Mouse (Mus musculus) c-Kit-positive CD71-negative TER-119-negative erythroid progenitor cells, embryonic 14.5 days (primary cell): ENCODE results near the gene Dnase2a.

ENCODE experiments used
- DNase-seq: peaks from one replicate; pipeline ENCODE4 v3.0.0-alpha.2; 2013; ENCODE audit warnings: low read depth

Dnase2a gene

DNA sequence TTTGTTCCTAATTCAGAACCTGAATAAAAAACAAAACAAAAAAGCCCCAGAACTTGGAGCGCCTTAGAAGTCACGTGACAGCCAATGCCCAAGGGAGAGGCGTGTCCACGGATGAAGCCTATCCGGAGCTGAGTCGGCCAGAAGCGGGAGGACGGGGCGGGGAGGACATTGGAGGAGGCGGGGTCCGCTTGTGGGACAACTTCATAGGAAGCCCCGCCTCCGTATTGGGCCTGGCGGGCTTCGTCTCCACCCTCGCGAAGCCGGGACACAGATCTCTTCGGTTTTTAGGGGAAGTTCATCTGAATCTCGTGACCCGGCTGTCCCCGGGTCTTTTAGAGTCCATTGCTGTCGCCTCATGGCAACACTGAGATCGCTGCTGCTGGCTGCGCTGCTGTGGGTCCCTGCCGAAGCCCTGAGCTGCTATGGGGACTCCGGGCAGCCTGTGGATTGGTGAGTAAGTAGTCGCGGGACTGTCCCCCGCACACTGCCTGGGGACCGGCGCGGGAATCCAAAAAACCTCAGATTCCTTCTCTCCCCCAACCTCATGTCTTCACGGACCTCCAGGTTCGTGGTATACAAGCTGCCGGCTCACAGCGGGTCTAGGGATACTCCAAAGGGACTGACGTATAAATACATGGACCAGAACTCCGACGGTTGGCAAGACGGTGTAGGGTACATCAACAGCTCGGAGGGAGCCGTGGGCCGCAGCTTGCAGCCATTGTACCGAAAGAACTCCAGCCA is at the start of gene Dnase2a:
Gene Dnase2a (plus strand): TSS at position 140 of the 741 bp plus-strand sequence.
- peak; percentile 95 for DNase-seq

DNA sequence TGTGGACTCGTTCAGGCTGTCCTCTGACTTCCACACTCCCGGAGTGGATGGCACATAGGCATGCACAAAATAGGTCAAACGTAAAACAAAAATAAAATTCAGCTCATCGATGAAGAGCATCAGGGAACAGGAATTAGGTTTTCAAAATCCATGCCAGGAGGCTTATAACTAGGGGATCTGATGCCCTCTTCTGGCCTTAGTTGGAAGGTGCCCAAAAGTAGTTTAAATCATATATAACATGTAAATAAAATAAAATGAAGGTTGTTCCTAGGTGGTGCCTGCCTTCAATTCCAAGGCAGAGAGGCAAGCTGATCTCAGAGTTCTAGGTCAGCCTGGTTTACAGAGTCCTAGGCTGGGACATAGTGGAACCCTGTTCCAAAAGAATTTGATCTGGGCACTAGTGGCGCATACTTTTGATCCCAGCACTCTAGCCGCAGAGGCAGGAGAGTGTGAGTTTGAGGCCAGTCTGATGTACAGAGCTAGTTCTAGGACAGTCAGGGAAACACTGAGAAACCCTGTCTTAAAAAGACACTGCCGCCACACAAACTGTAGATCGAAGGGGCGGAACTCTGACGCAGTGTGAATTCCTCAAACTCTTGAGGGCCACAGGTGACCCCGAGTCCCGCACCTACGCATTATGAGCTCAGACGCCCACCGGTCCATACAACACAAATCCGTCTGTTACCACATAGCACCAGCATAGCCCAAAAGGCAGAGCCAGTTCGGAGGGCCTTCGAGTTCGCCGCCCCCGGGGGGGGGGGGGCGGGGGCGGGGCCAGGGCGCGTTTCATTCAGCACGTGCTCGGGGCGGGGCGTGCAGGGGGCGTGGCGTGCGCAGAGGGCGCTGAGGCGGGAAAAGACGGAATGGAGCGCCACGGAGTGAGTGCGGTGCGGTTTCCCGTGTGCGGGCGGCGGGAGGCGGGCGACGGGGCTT is 36.7 kb upstream of the Dnase2a start, which contains the start of gene Syce2:
Gene Syce2 (plus strand): TSS at position 736 of the 933 bp plus-strand sequence.
- peak; percentile 70 for DNase-seq

DNA sequence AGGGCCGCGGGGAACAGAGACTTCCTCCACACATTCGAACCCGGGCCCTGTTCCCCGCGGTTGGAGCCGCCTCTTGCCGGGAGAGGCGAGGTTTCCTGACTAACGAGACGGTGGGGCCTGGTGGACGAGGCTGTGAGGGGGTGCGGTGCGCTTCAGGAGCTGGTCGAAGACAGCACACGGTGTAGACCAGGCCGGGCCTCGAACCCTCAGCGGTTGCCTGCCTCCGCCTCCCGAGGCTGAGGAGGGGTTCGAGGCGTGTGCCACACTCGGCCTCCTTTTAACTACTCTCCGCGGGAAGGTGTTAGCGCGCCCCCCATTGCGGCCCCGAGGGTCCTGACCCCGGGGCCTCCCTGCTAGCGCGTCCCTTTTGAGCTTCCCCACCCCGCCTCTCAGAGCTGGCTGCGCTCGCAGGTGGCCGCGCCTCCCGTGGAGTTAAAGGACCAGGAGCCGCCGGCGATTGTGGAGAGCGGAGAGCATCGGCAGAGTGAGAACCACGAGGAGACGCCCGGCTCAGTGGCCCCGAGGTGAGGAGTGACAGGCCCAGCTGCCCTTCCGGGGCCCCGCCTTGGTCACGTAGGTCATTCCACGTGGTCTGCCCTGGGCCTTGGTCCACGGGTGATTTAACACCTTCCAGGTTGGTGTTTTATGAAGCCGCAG is 35.9 kb upstream of the Dnase2a start:
- no peak for DNase-seq

DNA sequence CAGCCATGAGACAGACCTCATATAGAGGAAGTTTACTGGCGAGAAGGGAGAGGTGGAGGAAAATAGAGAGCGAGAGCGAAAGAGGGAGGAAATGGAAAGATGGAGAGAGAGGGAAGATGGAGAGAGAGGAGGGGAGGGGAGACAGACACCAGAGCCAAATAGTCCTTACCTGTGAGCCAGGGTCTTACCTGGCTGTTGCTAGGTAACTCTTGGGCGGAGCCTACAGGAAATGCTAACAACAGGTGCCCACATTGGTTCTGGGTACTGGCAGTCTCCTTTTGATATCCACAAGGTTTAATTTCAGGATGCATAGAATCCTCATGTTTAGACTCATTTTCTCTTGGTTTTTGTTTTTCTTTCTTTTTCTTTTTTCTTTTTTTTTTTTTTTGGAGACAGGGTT is 35.3 kb upstream of the Dnase2a start:
- DNase-seq, result no peak

DNA sequence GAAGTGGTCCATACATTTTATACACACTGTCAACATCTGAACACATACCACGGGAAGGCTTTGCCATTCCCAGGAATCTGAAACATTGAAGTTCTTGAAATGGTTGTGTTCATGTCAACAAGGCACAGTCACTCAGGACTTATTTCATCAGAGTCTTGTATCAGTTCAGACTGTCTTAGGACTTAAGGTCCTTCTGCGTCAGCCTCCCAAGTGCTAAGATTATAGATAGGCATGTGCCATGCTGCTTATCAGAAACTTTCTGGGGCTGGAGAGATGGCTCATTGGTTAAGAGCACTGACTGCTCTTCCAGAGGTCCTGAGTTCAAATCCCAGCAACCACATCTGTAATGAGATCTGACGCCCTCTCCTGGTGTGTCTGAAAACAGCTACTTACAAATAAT is 34.0 kb upstream of the Dnase2a start:
- DNase-seq, result no peak

DNA sequence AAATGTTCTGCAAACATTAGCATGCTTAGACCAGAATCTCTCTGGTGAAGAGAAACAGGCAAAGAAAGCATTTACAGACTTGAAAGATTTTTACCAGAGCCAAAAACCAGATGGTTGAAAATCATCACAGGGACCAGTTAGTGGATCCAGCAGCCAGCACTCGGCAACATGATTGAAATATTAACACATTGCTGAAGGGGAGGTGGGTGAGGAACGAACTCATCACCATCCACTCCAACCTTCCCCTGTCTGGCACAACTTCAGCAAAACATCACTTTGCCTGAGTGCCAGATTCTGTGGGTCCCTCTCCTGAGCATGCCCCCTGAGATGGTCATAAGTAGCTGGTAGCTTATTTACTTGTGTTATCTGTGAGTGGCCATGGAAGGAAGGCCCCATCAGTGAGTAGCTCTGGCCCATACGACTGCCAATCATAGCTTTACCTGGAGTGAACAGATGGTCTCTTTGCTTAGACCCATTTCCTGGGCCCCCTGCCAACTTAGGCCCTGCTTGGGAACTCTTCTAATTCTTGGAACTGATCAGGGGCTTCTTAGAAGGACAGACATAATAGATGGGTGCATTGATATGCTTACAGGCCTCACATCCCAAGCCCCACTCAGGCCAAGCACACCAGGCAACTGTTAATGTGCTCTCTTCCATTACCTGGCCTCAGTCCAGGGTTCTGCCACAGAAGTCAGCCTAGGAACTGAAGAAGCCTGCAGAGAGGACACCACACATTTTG is 30.9 kb upstream of the Dnase2a start:
- no peak for DNase-seq

DNA sequence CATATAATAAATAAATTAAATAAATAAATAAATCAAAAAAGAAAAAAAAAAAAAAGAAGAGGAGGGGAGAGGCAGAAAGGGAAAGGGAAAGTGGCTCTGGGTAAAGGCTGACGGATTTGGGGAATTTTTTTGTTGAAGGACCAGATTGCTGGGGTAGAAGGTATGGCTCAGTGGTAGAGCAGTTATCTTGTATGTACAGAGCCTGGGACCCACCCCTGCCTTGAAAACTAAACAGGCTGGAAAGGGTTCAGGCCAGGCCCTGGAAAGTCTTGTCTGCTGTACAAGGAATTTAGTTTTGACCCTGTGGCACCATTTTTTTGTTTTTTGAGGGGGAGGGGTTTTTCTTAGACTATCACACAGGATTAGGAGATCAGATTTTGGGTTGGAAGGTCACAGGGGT is 29.4 kb upstream of the Dnase2a start:
- DNase-seq, result no peak

DNA sequence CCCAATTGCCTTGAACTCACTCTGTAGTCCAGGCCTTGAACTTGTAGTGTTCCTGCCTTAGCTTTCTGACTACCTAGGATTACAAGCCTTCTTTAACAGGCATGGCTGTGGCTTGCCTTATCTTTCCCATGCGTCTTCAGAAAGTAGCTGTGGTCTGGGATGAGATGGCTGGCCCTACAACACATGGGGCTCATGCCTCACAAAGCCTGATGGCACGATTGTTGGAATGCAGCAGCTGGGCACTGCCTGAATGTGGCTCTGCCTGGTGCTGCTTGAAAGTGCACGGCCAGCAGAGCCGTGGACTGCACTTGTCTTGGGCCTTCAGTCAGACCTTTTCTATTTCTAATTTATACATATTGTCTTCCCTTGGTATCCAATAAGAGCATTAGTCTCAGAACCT is 23.6 kb upstream of the Dnase2a start:
- DNase-seq, result no peak

DNA sequence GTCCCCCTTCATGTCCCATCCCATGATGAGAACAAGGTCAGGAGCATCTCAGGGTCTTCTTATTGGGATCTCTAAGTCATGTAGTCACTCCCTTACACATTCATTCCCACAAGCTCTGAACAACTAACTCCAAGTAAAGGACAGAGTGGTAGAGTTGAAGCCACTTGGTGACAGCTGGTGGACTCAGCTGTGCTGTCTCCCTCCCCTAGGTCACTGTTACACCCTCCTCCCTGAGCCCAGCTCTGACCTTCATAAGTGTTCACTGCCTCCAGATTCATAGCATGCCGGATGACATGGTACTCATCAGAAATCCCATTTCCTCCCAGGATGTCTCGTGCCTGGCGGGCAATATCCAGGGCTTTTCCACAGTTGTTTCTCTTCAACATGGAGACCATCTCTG is 20.1 kb upstream of the Dnase2a start:
- no peak for DNase-seq

DNA sequence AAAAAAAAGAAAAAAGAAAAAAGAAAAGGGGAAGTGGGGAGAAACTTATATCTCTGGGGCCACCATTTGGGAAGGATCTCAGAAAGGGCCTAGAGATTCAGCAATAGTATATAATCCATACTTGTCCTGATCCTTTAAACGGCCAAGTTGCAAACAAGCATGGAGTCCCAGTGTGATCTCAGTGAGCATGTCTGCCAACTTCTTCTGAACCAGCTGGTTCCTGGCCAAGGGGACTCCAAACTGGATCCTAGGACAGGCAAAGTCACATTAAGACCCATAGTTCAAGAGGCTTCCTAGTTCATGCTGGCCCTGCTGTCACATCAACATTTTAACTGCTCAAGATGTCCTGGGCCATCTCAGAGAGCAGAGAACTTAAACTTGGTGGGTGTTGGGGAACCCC is 19.2 kb upstream of the Dnase2a start:
- DNase-seq, result no peak

DNA sequence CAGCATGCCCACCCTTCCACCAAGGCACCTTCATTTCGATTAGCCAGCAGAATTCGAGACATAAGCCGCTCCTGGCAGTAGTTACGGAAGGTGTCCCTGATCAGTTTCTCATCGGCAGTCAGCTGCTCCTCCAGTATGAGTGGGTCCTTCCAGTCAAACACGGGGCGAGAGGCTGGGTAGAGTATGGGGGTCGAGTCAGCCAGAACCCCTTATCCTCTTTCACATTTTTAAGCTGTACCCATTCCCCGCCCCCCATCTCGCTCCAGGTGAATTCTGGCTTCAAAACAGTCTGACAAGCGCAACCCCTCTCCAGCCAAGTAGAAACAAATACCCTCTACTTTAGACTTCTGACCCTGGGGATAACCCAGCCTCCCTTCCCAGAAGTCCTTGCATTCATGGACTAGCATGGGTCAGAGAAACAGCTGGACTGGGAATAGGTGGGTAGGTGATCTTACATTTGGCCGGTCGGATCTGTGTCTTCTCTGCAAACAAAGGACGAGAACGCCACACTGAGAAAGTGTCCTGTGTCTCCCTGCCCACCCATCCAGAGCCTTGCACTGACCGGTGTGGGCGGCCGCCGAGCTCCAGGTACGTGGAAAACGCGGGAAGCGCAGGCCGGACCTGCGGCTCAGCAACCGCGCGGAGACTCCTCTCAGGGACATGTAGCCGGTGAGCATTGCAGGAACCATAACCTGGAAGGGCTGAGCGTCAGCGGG is 15.2 kb upstream of the Dnase2a start:
- DNase-seq, result no peak

DNA sequence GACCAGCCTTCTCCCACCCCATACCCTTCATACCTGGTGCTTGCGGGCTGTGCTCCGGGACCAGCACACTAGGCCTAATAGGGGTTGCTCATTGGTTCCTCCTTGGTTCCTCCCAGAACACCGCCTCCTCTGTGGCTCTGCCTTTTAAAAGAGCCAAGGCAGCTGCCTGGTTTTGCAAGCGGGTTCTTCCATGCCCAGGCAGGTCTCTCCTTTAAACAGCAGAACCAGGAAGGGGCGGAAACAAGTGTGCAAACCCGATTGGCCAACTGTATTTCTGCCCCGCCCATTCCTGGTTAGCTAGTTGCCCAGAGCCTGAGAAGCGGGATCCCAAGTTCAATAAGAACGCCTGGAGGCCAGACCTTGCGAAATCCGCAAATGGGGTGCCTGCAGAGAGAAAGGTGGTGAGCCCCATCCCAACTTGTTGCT is 14.6 kb upstream of the Dnase2a start, which contains the start of gene Gcdh:
Gene Gcdh (minus strand): TSS at position 213 of the 426 bp plus-strand sequence.
- peak; percentile 92 for DNase-seq

DNA sequence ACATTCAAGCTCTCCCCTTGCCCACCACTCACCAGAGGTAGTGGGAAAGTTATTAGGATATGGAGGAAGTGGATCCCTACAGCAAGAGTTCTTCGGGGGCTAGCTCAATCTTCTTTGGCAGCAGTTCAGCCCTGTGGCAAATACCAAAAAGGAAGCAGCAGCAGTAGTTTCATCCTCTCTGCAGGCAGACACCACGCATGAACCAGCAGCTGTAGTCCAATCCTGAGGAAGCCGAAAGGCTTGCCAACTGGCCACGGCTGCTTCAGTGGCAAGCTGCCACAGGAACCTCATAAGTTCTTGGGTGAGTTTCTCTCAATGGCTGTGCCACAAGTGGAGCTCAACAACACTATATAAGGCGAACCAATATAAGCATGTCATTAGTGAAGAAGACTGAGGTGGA is 12.4 kb upstream of the Dnase2a start:
- DNase-seq, result no peak

DNA sequence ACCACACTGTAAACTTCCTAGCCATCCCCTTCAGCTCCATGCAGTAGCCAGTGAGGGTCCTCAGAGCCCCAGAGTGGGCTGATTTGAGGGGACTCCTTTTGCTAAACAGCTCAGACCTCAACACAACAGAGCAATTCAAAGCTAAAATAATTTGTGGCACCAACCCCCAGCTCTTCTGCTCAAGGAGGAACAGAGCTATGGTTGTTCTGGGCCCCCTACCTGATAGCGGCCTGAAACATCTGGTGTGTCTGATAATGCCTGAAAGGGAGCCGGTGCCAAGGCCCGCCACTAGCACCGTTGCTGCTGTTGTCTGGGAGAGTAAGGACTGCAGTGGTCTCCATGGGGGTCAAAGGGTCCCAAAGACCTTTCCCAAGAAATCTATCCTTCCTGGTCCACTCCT is 7.3 kb upstream of the Dnase2a start:
- peak; percentile 33 for DNase-seq

DNA sequence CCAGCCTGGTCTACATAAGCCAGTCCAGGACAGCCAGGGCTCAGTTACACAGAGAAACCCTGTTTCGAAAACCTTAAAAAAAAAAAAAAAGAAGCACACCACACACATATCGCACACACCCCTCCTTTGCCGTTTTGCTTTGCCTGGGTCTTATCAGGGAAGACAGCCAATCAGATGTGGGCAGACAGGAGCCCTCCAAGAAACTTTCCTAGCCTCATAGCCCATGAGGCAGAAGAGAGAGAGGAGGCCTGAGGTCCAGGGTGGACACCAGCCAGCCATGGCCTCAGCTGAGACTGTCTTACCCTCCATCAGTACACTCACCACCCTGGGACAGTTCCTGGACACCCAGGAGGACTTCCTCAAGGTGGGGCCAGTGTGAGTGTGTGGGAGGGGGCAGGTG is 6.6 kb upstream of the Dnase2a start, which contains the start of gene Klf1:
Gene Klf1 (plus strand): TSS at position 177 of the 400 bp plus-strand sequence.
- DNase-seq, result no peak

DNA sequence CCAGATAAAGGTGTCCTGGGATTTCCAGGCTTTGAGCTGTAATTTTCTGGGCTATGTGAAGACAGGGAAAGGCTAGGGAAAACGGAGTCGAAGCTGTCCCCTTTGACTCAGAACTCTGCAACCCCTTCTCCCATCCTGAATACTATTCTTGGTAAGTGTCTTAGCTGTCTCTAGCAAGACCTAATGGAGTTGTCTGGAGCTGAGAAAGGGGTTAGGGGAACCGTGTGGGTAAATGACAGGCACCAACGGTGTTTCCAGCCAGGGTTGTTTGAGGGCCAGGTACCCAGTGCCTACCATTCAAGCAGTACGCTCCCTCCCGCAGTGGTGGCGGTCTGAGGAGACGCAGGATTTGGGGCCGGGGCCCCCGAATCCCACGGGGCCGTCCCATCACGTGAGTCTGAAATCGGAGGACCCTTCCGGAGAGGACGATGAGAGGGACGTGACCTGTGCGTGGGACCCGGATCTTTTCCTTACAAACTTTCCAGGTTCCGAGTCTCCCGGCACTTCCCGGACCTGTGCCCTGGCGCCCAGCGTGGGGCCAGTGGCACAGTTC is 5.9 kb upstream of the Dnase2a start:
- no peak for DNase-seq

DNA sequence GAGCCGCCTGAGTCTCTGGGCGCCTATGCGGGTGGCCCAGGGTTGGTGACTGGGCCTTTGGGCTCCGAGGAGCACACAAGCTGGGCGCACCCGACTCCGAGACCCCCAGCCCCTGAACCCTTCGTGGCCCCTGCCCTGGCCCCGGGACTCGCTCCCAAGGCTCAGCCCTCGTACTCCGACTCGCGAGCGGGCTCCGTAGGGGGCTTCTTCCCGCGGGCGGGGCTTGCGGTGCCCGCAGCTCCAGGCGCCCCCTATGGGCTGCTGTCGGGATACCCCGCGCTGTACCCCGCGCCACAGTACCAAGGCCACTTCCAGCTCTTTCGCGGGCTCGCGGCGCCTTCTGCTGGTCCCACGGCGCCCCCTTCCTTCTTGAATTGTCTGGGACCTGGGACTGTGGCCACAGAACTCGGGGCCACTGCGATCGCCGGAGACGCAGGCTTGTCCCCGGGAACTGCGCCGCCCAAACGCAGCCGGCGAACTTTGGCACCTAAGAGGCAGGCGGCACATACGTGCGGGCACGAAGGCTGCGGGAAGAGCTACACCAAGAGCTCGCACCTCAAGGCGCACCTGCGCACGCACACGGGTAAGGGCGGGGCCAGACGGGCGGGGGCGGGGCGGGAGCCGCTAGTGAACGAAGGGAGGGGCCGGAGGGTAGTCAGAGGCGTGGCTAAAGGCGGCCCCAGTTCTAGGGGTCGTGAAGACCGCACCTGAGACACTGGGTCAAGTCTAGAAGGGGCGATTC is 5.3 kb upstream of the Dnase2a start:
- DNase-seq, result peak; percentile 78

DNA sequence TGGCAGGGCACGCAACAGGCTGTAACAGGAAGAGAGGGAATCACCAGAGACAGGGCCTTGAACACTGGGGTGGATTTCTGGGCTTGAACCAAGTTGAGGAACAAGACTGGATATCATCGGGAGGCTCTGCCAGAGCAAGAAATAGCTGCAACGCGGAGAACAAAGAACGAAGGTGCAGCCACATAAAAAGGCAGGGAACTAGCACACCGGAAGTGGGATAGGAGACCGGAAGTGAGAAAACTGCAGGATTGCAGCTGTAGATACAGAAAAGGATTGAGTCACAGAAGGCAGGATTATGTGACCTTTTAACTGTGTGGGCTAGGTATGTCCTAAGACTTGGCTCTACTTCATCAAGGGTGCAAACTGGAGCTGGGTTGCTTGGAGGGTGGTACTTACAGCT is 4.0 kb upstream of the Dnase2a start:
- no peak for DNase-seq

DNA sequence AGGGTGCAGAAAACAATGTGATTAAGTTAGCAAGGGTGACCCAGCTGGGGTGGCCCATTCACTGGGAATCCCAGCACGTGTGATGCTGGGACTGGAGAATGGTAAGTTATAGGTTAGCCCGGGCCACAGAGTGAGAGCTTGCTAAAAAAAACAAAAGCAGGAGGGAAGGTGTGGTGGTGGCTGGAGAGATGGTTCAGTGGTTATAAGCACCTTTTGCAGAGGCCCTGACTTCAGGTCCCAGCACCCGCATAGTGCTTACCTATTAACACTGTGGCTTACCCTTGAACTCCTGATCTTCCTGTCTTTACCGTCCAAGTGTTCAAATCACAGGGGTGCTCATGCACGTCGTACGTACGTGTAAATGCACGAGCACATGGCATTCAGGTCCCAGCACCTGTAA is 1.3 kb upstream of the Dnase2a start:
- DNase-seq, result no peak

DNA sequence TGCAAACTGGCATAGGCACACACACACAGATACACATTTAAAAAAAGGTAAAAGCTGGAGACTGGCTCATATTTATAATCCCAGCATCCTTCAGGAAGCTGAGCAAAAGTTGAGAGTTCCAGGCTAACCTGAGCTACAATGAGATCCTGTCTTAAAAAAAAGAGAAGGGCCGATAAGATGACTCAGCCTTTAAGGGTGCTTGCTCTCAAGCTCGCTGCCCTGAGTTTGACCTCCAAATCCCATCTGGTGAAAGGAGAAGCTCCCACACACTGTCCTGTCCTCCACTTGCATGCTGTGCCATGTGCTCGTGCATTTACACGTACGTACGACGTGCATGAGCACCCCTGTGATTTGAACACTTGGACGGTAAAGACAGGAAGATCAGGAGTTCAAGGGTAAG is 867 bp upstream of the Dnase2a start:
- DNase-seq, result no peak
